Mouse (Mus musculus): ENCODE data around the gene Stpg1. TPM values are rescaled to one million over a fixed set of nuclear protein-coding genes. Genes with fewer than 3 reads are reported as not detected.

The Stpg1 gene
- 1.1 and 1.2 TPM in 2 replicates for polyA plus RNA-seq (2015; fragmentation: Nextera tagmentation; extraction: Ambion mirVana)

GRCm38 (mm10) chr4:135494521-135495396 lies at the start of gene Stpg1, which contains the start of gene Nipal3:
Gene Stpg1, plus strand, starts transcription at chr4:135494790.
Gene Nipal3, minus strand, starts transcription at chr4:135495038.

GRCm38 (mm10) chr4:135573251-135573808 lies 78.7 kb downstream of the Stpg1 start, which contains the start of gene Grhl3:
Gene Grhl3, minus strand, starts transcription at chr4:135573630.

Small RNA genes within 50 kb of the gene (microRNA-seq; reads per million reads assigned to microRNA genes)
- not detected for gene Gm25317

Other genes starting within 250 kb of the Stpg1 start
- gene Clic4, start 222.0 kb upstream of the Stpg1 start, polyA plus RNA-seq (2015; fragmentation: Nextera tagmentation; extraction: Ambion mirVana): 162 and 174 TPM in 2 replicates
- gene Srrm1, start 141.5 kb upstream of the Stpg1 start, polyA plus RNA-seq (2015; fragmentation: Nextera tagmentation; extraction: Ambion mirVana): 94.4 and 139 TPM in 2 replicates
- 9.3 and 9.7 TPM in 2 replicates for gene Ncmap, start 96.6 kb upstream of the Stpg1 start, polyA plus RNA-seq (2015; fragmentation: Nextera tagmentation; extraction: Ambion mirVana)
- gene Rcan3, start 60.9 kb upstream of the Stpg1 start, polyA plus RNA-seq (2015; fragmentation: Nextera tagmentation; extraction: Ambion mirVana): 13.2 and 14.6 TPM in 2 replicates
- 11.4 and 12.3 TPM in 2 replicates for gene Nipal3, start 248 bp downstream of the Stpg1 start, polyA plus RNA-seq (2015; fragmentation: Nextera tagmentation; extraction: Ambion mirVana)
- gene Grhl3, start 78.8 kb downstream of the Stpg1 start, polyA plus RNA-seq (2015; fragmentation: Nextera tagmentation; extraction: Ambion mirVana): 61.8 and 72.9 TPM in 2 replicates
- 1.6 and 1.7 TPM in 2 replicates for gene Ifnlr1, start 191.5 kb downstream of the Stpg1 start, polyA plus RNA-seq (2015; fragmentation: Nextera tagmentation; extraction: Ambion mirVana)
- 0.37 and 0.52 TPM in 2 replicates for gene Il22ra1, start 233.4 kb downstream of the Stpg1 start, polyA plus RNA-seq (2015; fragmentation: Nextera tagmentation; extraction: Ambion mirVana)

Data from urinary bladder, postnatal 0 days (tissue).